Mouse (Mus musculus) layer of hippocampus, postnatal 36 days (tissue): ENCODE results near the gene B3galnt1. TPM values are rescaled to one million over a fixed set of nuclear protein-coding genes. Genes with fewer than 3 reads are reported as not detected.

Source experiments
- DNase-seq, 2 experiments: peaks; one replicate each; pipeline ENCODE4 v3.0.0; 2022
- total RNA-seq, 2 experiments: library from RNA; stranded (reverse); gene quantifications; 2 replicates each; pipeline ENCODE4 v1.2.3; 2021

Gene B3galnt1
- total RNA-seq, 2 experiments from 2014 or later: 42.2 to 43.1 TPM

DNA sequence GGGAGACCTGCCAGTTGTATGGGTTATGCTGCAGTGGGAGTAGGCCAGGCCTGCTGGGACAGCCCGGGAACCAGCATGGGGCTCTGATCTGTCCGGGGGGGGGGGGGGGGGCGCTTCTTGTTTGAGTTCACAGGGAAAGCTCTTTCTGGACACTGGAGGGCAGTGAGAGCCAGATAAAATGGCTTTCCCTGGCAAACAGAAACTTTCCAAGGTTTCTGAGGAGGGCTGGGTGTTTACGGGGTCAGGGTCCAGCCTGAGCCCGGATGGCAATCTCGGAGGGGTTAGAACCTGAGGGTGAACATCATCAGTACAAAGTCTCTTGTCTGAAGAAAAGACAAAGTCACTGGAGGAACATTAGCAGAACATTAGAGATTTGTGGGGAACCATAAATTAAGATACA is 35.4 kb downstream of the B3galnt1 start:
- no peak for DNase-seq

- DNase-seq: no peak
Observed at GRCm38 (mm10) chr3:69561686-69562085, 37.1 kb downstream of the B3galnt1 start.

DNA sequence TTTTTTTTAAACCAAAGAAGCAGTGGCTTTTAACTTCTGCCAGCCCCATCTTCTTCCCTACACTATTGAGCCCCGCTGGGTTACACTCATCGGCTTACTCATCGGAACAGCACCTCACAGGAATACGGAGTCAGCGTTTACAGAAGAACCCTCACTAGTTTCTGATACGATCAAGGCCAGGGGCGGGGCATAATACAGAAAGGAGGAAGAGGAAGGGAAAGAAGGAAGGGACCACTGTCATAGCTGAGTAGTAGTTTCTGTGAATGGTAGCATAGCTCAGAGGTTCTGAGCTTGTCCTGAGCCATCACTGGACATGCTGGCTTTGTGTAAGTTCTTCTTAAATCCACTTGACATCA is 38.8 kb downstream of the B3galnt1 start:
- no peak for DNase-seq

GRCm38 (mm10) chr3:69559316-69559974 is 39.3 kb downstream of the B3galnt1 start:
- no peak for DNase-seq

GRCm38 (mm10) chr3:69556092-69556778 is 42.5 kb downstream of the B3galnt1 start:
- DNase-seq: no peak

- no peak for DNase-seq
Observed at GRCm38 (mm10) chr3:69555511-69555910, 43.2 kb downstream of the B3galnt1 start.

- no peak for DNase-seq
Observed at GRCm38 (mm10) chr3:69549602-69550001, 49.2 kb downstream of the B3galnt1 start.

- DNase-seq: no peak
Observed at GRCm38 (mm10) chr3:69548704-69549455, 49.9 kb downstream of the B3galnt1 start.

DNA sequence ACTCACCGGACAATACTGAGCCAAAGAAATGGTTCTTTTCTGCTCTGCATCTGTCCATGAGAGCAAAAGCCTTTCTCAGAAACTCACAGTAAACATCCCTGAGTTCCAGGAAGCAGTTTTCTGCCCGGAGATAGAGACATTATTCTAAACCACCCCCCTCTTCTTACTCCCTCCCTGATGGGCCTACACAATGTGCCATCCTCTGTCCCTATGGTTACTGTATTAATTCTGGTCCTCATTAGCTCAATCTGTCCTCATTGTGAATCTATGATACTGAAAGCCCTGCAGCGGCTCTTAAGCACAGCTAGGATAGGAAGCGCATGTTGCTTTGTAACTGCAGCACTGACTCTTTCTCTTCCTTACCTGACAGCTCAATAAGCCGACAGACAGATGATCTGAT is 53.7 kb downstream of the B3galnt1 start:
- no peak for DNase-seq

DNA sequence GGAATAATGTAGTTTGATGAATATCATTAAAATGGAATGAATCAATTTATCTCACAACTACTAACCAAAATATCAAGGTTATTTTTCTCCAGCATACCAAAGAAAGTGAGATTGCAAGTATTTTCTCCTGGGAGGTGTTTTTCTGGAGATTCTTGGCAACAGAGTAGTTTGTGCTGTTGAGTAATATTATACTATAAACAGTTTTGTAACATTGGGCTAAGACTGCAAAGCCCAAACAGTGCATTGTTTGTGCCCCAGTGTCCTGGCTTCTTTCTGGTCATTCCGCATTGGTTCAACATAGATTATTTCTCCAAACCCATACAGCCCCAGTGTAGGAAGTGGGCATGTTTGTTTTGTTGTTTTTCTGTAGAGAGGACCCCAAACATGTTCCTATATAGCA is 55.0 kb downstream of the B3galnt1 start:
- no peak for DNase-seq

GRCm38 (mm10) chr3:69542962-69543361 is 55.8 kb downstream of the B3galnt1 start:
- DNase-seq: peak; percentile 60 to 67

- DNase-seq: no peak
Observed at GRCm38 (mm10) chr3:69535941-69536647, 62.7 kb downstream of the B3galnt1 start.

DNA sequence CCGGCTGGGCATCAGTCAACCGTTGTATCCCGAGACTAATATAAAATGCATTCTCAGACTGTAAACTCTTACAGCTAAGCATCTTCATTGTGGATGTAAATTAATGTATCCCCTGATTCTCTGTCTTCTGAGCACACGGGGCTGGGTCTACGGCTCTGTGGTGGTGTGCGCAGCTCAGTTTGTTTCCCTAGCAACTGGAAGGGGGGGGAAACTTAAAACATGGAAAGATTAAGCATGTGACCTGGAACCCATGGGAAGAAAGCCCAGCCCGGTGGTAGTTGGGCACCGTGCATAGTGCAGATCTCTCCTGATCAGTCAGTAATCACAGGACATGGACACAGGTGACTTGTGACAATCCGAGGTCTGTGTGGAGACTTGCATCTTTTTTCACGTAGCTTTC is 63.3 kb downstream of the B3galnt1 start:
- DNase-seq: no peak

- no peak for DNase-seq
Observed at GRCm38 (mm10) chr3:69532687-69533086, 66.1 kb downstream of the B3galnt1 start.

GRCm38 (mm10) chr3:69531511-69531910 is 67.2 kb downstream of the B3galnt1 start:
- DNase-seq: no peak

DNA sequence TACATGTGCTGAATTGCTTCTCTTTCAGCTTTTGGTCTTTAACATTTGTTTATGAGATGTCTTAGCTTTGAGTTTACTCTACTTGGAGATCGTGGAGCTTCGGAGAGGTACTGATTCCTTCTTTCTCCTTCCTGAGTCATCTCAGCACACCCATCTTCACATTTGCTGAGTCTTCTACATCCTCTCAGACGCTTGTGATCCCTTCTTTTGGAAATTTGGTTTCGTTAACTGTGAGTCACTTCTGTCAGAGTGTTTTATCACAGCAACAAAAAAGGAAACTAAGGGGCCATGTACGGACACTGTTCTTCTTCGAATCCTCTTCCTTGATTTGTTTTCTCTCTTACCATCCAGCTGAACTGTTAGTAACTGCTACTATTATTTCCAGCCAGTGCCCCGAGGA is 69.2 kb downstream of the B3galnt1 start:
- no peak for DNase-seq

GRCm38 (mm10) chr3:69527384-69527783 is 71.4 kb downstream of the B3galnt1 start:
- no peak for DNase-seq

- no peak for DNase-seq
Observed at GRCm38 (mm10) chr3:69525072-69525529, 73.7 kb downstream of the B3galnt1 start.

DNA sequence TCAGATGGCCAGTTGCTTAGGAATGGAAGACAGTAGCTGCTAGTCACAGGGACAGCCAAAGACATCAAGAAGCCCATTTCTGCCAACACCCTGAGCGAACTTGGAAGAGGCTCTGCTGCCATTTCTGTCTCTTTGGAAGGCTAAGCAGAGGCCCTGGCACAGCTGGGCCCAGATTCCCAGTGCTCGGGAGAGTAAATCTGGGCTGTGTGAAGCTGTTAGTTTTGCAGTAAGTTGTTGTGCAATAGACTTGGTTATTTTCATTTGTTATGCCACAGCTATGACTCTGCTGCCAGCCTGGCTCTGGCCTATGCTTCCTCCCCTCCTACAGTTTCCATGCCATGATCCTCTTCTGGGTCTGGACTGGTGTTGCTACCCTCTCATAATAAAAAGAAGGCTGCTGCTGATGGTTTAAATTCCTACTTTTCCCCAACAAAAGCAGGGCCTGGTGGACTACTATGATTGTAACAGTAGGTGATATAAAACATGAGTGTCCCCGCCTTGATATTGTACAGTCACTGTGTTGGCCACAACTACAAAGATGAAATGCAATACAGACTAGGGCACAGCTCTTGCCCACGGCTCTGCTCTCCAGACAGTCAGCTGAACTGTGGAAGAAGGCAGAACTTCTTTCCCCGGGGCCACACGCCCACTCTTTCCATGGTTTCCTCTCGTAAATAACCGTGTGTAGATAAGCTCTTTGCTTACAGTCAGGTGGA is 74.2 kb downstream of the B3galnt1 start:
- DNase-seq: no peak
